Mouse (Mus musculus) gastrocnemius, postnatal 4 days (tissue): ENCODE results near the gene Vmn1r115. TPM values are rescaled to one million over a fixed set of nuclear protein-coding genes. Genes with fewer than 3 reads are reported as not detected.
"Not testable (repeated sequence)": the region's sequence is repeated elsewhere in the genome, so short reads cannot be mapped to it uniquely, and the experiment has no call there.

ENCODE experiments used
- DNase-seq, 2 experiments: peaks; one replicate each; pipeline ENCODE4 v3.0.0; 2021 to 2022; ENCODE audit warnings: low spot score in 2 of 2, mixed read lengths in 2 of 2
- long read RNA-seq, 2 experiments: library from polyadenylated mRNA; stranded (forward); transcript quantifications; one replicate each; pipeline ENCODE4 v2.0.0; 2021
- total RNA-seq, 2 experiments: library from RNA; stranded (reverse); gene quantifications; 2 replicates each; pipeline ENCODE4 v1.2.3; 2021

The Vmn1r115 gene
- total RNA-seq: not detected
- long read RNA-seq, experiment 1: 0 reads
- long read RNA-seq, experiment 2: 0 reads

GRCm38 (mm10) chr7:20844885-20845284, at the start of gene Vmn1r115:
TSS of gene Vmn1r115 (minus strand) at chr7:20844985.
- DNase-seq: not testable (repeated sequence)

GRCm38 (mm10) chr7:20884021-20884420, 39.2 kb upstream of the Vmn1r115 start, which contains the start of gene Vmn1r117:
TSS of gene Vmn1r117 (minus strand) at chr7:20884121.
- DNase-seq: not testable (repeated sequence)

GRCm38 (mm10) chr7:20871956-20872355, 27.2 kb upstream of the Vmn1r115 start, which contains the start of gene Vmn1r116:
TSS of gene Vmn1r116 (plus strand) at chr7:20872256.
- not testable (repeated sequence) for DNase-seq

- DNase-seq: not testable (repeated sequence)
These were observed 32.7 kb downstream of the Vmn1r115 start, which contains the start of gene Vmn1r114 for GRCm38 (mm10) chr7:20812086-20812485. TSS of gene Vmn1r114 (minus strand) at chr7:20812186.

Other genes starting within 250 kb of the Vmn1r115 start
- gene Gm4513, start 246.0 kb downstream of the Vmn1r115 start, total RNA-seq: not detected
- gene Vmn1r107, start 176.1 kb downstream of the Vmn1r115 start, total RNA-seq: not detected
- gene Vmn1r111, start 141.8 kb downstream of the Vmn1r115 start, total RNA-seq: not detected
- not detected for gene Gm10668, start 114.4 kb downstream of the Vmn1r115 start, total RNA-seq
- gene Vmn1r112, start 73.8 kb downstream of the Vmn1r115 start, total RNA-seq: not detected
- gene Vmn1r113, start 57.7 kb downstream of the Vmn1r115 start, total RNA-seq: not detected
- gene Vmn1r114, start 32.8 kb downstream of the Vmn1r115 start, total RNA-seq: not detected
- gene Vmn1r116, start 27.3 kb upstream of the Vmn1r115 start, total RNA-seq: not detected
- gene Vmn1r117, start 39.1 kb upstream of the Vmn1r115 start, total RNA-seq: not detected
- gene Vmn1r118, start 67.4 kb upstream of the Vmn1r115 start, total RNA-seq: not detected
- gene Vmn1r119, start 167.5 kb upstream of the Vmn1r115 start, total RNA-seq: not detected
- not detected for gene Vmn1r120, start 208.8 kb upstream of the Vmn1r115 start, total RNA-seq